Mouse (Mus musculus) embryo, embryonic 11 days (tissue): ENCODE results near the gene Xrra1.
"Not testable (repeated sequence)": the region's sequence is repeated elsewhere in the genome, so short reads cannot be mapped to it uniquely, and the experiment has no call there.

ENCODE experiments used
- DNase-seq: peaks from one replicate; pipeline ENCODE4 v3.0.0-alpha.2; 2015

Xrra1 gene

GRCm38 (mm10) chr7:99902918-99903665 is 44.2 kb downstream of the Xrra1 start:
- DNase-seq, result no peak

DNA sequence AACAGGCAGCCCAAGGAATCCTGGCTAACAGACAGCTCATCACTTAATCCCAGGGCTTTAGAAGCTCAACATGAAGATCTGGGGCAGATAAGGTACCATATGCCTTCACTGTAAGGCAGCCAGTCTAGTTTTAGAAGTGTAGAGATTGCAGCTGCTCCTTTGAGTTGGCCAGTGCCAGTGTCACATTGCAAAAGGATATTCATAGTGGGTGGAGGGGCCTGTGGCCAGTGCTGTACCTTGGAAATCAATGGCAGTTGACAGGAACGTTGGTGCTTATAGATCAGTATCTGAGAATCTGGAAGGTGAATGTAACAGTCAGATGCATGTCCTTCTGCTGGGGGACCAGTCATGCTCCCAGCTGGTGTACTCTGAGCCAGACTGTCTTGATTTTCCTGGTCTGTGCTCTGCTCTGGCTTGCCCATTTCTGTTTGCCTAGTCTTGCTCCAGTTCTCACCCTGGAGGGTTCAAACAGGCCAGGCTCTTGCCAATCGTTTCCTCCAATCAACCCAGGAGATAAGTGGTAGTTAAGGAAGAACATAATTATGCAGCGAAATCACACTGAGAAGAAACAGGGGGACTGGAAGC is 45.6 kb downstream of the Xrra1 start:
- DNase-seq, result no peak

GRCm38 (mm10) chr7:99906346-99906745 is 47.4 kb downstream of the Xrra1 start:
- no peak for DNase-seq

GRCm38 (mm10) chr7:99907463-99907862 is 48.5 kb downstream of the Xrra1 start:
- DNase-seq, result no peak

DNA sequence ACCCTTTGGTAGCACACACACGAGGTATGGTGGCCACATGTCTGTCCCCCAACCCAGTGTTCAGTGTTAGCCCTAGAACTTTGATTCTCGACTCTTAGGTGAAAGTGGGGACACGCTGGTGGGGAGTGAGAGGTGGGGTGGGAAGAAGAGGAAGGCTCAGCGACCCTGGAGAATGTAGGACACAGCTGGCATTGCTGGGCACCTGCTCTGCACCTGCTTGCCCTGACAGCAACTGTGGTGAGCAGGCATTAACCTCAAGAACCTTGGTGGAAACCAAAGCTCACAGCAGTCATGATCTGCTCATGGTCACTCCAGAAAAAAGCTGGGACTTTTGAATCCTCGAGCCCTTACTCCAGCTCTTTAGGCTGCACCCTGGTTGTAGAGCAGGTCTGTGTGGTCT is 52.1 kb downstream of the Xrra1 start:
- no peak for DNase-seq

DNA sequence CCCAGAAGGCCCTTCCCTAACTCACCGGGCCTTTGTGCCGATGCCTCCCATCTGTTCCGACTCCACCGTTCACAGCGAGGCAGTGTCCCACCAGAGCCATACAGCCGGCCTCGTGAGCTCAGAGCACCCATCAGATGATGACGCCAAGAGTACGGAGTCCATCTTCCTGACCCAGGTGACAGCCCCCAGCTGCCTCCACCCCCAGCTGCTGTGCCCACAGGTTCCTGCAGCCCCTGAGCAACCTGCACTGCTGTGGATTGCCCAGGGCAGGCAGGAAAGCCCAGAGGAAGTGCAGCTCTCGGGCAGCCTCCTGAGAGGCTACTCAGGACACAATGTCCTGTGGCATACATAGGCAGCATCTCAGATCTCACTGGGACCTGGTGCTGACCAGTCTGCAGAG is 55.4 kb downstream of the Xrra1 start:
- DNase-seq, result no peak

GRCm38 (mm10) chr7:99915511-99915910 is 56.6 kb downstream of the Xrra1 start:
- no peak for DNase-seq

- DNase-seq, result peak; percentile 68
Observed at GRCm38 (mm10) chr7:99916741-99917319, 57.9 kb downstream of the Xrra1 start.

- peak; percentile 69 for DNase-seq
Observed at GRCm38 (mm10) chr7:99917320-99917844, 58.5 kb downstream of the Xrra1 start.

- no peak for DNase-seq
Observed at GRCm38 (mm10) chr7:99919164-99919563, 60.2 kb downstream of the Xrra1 start.

GRCm38 (mm10) chr7:99919971-99920370 is 61.1 kb downstream of the Xrra1 start:
- no peak for DNase-seq

GRCm38 (mm10) chr7:99920416-99920815 is 61.5 kb downstream of the Xrra1 start:
- no peak for DNase-seq

DNA sequence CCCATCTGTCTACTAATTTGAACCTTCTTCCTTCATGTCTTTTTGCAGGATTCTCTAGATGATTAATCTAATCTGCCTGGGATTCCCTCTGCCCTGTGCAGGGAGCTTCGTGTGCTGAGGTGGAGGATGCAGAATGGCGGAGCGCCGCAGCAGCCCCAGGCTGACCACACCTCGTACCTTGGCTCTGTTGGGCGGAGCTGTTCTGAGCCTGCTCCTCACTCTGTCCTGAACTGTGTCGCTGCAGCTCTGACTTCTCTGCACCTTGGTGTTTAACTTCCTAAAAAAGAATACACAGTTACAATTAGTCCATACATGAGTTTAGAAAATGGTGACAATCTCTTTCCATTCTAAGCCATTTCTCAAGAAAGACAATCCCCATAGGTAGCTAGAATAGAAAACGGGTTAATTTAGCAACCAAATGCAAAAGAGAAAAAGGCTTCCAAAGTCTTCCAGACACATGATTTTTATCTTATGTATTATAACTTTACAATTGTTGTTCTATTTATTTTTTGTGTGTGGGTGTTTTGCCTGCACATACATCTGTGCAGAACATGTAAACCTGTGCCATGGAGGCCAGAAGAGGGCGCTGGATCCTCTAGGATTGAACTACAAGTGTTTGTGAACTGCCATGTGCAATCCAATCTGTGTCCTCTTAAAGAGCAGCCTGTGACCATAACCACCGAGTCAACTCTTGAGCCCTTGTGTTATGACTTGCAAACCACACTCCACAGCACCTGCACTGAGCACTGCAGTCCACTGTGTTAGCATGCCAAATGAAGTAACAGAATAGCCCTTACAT is 68.2 kb downstream of the Xrra1 start:
- peak; percentile 74 for DNase-seq

DNA sequence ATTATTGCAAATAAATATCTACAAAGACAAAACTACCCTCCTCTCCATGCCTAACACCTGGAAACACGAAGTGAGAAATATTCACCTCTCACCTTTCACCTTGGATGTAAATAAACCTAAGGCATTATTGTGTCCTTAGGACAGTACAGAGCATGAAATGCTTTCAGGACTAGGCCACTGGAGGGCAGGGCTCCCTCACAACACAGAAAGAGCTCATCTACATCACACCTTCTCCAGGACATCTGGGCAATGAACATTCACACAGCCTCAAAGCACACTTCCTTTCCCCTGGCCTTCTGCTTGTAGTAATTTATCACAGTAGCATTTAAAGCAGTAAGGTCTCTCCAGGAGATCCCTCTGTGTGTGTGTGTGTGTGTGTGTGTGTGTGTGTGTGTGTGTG is 76.8 kb downstream of the Xrra1 start:
- DNase-seq, result no peak

DNA sequence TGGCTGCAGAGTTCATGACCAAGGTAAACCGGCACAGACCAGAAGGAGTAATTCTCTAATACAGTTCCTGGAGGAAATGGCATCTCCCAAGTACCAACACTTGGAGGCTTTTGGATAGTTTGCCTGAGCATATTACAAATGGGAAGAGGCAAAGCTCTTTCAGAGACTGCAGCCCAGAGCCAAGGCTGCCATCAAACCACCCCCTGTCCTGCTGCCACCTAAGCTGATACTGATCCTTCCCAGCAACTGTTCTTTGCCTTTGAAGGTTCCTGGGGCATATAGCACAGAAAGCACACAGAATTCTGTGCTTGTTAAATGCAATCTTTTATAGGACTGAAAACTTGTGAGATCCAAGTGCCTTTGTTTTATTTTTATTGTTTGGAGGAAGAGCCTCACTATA is 81.8 kb downstream of the Xrra1 start:
- DNase-seq, result no peak

- no peak for DNase-seq
Observed at GRCm38 (mm10) chr7:99944520-99944919, 85.6 kb downstream of the Xrra1 start.

GRCm38 (mm10) chr7:99945012-99945411 is 86.1 kb downstream of the Xrra1 start:
- not testable (repeated sequence) for DNase-seq

- no peak for DNase-seq
Observed at GRCm38 (mm10) chr7:99945939-99946338, 87.0 kb downstream of the Xrra1 start.

GRCm38 (mm10) chr7:99946356-99946755 is 87.4 kb downstream of the Xrra1 start:
- DNase-seq, result no peak

GRCm38 (mm10) chr7:99947329-99947728 is 88.4 kb downstream of the Xrra1 start:
- no peak for DNase-seq

DNA sequence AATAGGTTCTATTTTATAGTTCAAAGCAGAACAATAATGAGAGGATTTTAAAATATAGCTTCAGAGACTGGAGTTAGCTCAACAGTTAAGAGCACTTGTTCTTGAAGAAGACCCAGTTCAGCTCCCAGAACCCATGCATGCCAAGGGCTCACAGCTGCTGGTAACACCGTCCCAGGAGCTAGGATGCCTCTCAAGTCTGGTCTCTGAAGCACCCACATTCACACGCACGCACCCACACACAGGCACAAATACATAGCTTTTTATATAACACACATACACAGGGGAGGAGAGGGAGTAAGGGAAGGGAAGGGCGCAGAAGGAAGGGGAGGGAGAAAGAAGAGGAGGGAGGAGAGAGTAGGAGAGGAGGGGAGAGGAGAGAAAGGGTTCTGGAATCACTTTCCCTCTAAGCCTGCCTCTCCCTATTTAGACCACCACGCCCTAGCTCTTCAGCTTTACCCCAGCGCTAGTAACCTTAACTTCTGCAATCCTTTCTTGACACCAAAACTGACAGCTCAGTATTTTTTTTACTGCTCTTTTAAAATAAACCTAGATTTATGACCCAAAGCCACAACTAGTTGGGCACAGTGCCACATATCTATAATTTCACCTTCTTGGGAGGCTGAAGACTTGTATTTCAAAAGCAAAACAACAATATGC is 94.7 kb downstream of the Xrra1 start:
- no peak for DNase-seq

- no peak for DNase-seq
Observed at GRCm38 (mm10) chr7:99954212-99954611, 95.3 kb downstream of the Xrra1 start.

GRCm38 (mm10) chr7:99956095-99956494 is 97.2 kb downstream of the Xrra1 start:
- no peak for DNase-seq
